Mouse (Mus musculus) bone marrow, adult 2 months (tissue): ENCODE results near the gene Olfr652.

Source experiments
- CTCF ChIP-seq: fragments of 200-500 bp; IDR thresholded peaks from 2 replicates; pipeline ENCODE4 v1.5.1; 2011; ENCODE audit warnings: low read length, control low read depth; ENCODE audit not compliant: control insufficient read depth, insufficient read depth
- POLR2A ChIP-seq: fragments of 200-500 bp; IDR thresholded peaks from 2 replicates; pipeline ENCODE4 v1.6.1; 2011; ENCODE audit warnings: low read depth, mild to moderate bottlenecking, control low read depth, low read length, borderline replicate concordance; ENCODE audit not compliant: control insufficient read depth

GRCm38 (mm10) chr7:104588274-104588673 lies 27.6 kb downstream of the Olfr652 start:
- no peak for TF ChIP-seq POLR2A
- TF ChIP-seq CTCF: no peak
